Mouse (Mus musculus): ENCODE measurements around the gene Vmn2r102. TPM values are rescaled to one million over a fixed set of nuclear protein-coding genes. Genes with fewer than 3 reads are reported as not detected.

The Vmn2r102 gene
- not detected in 2 replicates for polyA plus RNA-seq (2012; rRNA removed)

GRCm38 (mm10) chr17:19660028-19660427 lies at the start of gene Vmn2r102:
Gene Vmn2r102, plus strand, starts transcription at chr17:19660328.

Other genes with a start within 250 kb of the Vmn2r102 start
- not detected in 2 replicates for gene Vmn2r100, start 155.6 kb upstream of the Vmn2r102 start, polyA plus RNA-seq (2012; rRNA removed)
- gene Vmn2r101, start 83.1 kb upstream of the Vmn2r102 start, polyA plus RNA-seq (2012; rRNA removed) = not detected in 2 replicates
- gene Vmn2r103, start 113.0 kb downstream of the Vmn2r102 start, polyA plus RNA-seq (2012; rRNA removed) = not detected in 2 replicates

Measured in stomach, adult 2 months (tissue).